Mouse (Mus musculus): ENCODE measurements around the gene R3hdm4. TPM values are rescaled to one million over a fixed set of nuclear protein-coding genes. Genes with fewer than 3 reads are reported as not detected.
A peak's percentile ranks its signal among the peaks of the same experiment; 100 is the strongest.

Gene R3hdm4
- polyA plus RNA-seq, 1 experiment from 2014 or later: 170 TPM

DNA sequence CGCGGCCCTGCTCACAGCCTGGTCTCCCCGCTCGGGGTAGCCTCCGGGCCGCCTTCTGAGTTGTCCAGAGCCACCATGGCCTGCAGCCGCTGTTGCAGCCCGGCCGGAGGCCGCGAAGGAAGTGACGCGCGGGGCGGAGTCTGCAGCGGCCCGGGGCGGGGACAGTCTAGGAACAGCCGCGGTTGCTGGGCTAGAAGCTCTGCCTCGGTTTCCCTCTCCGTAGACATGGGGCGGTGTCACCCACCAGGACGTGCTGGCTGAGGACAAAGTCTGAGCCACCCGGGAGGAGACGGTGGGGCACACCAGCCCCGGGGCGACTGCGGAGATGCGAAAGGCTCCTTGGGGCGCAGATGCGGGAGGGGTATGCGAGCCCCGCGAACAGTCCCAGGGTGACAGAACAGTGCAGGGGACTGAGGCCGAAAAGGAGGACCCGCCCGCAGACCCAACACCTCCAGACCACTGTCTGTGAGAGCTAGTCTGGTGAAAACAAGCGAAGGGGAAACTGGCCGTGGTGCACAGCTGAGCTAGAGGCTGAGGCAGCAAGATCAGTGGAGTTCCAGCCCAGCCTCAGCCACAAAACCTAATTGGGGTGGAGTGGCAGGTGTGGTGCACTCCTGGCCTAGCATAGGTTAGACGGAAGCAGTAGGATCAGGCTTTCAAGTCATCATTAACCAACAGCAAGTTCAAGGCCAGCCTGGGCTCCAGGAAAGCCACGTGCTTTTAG is 4.0 kb downstream of the R3hdm4 start, which contains the start of gene Kiss1r:
Gene Kiss1r, plus strand, starts transcription at position 164 of the 724 bp plus-strand sequence.
- peak within 1 kb of the TSS; percentile 82 for H3K27ac ChIP-seq (ENCODE audit: low read length)
- H3K4me3 ChIP-seq (ENCODE audit: low read length): peak within 1 kb of the TSS; percentile 83
- H3K9me3 ChIP-seq (ENCODE audit: low read length): no peaks in the 10 kb centered on the region
- H3K4me1 ChIP-seq (ENCODE audit: insufficient read depth, low read length): peaks cover 54% of the 10 kb centered on the region
- H3K4me2 ChIP-seq (replicated peaks; ENCODE audit: low read depth, low read length): peak within 1 kb of the TSS; percentile 96
- H3K9ac ChIP-seq (replicated peaks; ENCODE audit: low read length): peak within 1 kb of the TSS; percentile 97
- peaks cover 47% of the 10 kb centered on the region for H3K27me3 ChIP-seq (ENCODE audit: insufficient read depth, low read length)
- 2% methylated on average over 42 of the region's 42 CpGs for WGBS
- H3K36me3 ChIP-seq (ENCODE audit: insufficient read depth, low read length): peaks cover 8% of the 10 kb centered on the region; the same call in 1 of the 2 replicates
- ATAC-seq (ENCODE audit: low FRiP score, low TSS enrichment): peak; percentile 81

GRCm38 (mm10) chr10:79916081-79916480 is 4.9 kb downstream of the R3hdm4 start:
- no peak for ATAC-seq (ENCODE audit: low FRiP score, low TSS enrichment)
- peaks cover 47% of the 10 kb centered on the region for H3K4me1 ChIP-seq (ENCODE audit: insufficient read depth, low read length)
- peaks cover 15% of the 10 kb centered on the region for H3K36me3 ChIP-seq (ENCODE audit: insufficient read depth, low read length)
- H3K9me3 ChIP-seq (ENCODE audit: low read length): no peaks in the 10 kb centered on the region
- H3K4me2 ChIP-seq (replicated peaks; ENCODE audit: low read depth, low read length): peak overlapping the region; percentile 96
- peak overlapping the region; percentile 40 for H3K27ac ChIP-seq (ENCODE audit: low read length)
- H3K27me3 ChIP-seq (ENCODE audit: insufficient read depth, low read length): peaks cover 38% of the 10 kb centered on the region
- H3K9ac ChIP-seq (replicated peaks; ENCODE audit: low read length): peak overlapping the region; percentile 97
- H3K4me3 ChIP-seq (ENCODE audit: low read length): peak overlapping the region; percentile 83
- WGBS: 3% methylated on average over 8 of the region's 8 CpGs

DNA sequence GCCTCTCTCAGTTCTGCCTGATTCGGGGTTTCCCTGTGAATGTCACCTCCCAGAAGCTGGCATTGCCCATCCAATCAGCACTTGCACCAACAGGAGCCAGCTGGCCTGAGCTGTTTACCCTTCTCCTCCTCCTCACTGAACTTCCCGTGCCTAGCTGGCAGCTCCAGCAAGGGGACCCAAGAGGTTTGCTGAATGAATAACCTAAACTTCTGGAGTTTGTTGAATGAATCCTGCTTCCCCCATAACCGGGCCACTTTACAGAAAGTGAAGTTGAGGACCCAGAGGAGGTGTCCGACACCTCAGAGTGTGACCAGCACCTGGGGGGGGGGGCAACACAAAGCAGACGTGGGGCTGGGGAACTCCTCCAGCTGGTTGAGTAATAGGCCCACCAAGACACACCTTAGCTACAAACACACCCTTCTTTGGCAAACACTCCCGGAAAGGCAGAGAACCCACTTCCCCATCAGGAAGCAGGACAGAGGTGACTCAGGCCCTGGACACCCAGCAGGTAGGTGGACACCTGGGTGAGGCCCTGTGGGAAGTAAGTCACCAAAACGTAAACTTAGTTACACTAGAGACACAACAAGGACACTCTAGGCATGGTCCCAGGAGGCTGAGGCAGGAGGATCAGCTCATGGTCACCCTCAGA is 5.9 kb downstream of the R3hdm4 start:
- peak overlapping the region; percentile 96; the same call in 1 of the 2 replicates for H3K4me2 ChIP-seq (replicated peaks; ENCODE audit: low read depth, low read length)
- WGBS: 66% methylated on average over 7 of the region's 7 CpGs
- ATAC-seq (ENCODE audit: low FRiP score, low TSS enrichment): no peak
- H3K9me3 ChIP-seq (ENCODE audit: low read length): no peaks in the 10 kb centered on the region
- no peak overlapping the region; the same call in 1 of the 2 replicates for H3K4me3 ChIP-seq (ENCODE audit: low read length)
- peaks cover 28% of the 10 kb centered on the region for H3K27me3 ChIP-seq (ENCODE audit: insufficient read depth, low read length)
- H3K27ac ChIP-seq (ENCODE audit: low read length): peak overlapping the region; percentile 2; the same call in 1 of the 2 replicates
- peak overlapping the region; percentile 47 for H3K9ac ChIP-seq (replicated peaks; ENCODE audit: low read length)
- H3K4me1 ChIP-seq (ENCODE audit: insufficient read depth, low read length): peaks cover 37% of the 10 kb centered on the region
- H3K36me3 ChIP-seq (ENCODE audit: insufficient read depth, low read length): peaks cover 21% of the 10 kb centered on the region

DNA sequence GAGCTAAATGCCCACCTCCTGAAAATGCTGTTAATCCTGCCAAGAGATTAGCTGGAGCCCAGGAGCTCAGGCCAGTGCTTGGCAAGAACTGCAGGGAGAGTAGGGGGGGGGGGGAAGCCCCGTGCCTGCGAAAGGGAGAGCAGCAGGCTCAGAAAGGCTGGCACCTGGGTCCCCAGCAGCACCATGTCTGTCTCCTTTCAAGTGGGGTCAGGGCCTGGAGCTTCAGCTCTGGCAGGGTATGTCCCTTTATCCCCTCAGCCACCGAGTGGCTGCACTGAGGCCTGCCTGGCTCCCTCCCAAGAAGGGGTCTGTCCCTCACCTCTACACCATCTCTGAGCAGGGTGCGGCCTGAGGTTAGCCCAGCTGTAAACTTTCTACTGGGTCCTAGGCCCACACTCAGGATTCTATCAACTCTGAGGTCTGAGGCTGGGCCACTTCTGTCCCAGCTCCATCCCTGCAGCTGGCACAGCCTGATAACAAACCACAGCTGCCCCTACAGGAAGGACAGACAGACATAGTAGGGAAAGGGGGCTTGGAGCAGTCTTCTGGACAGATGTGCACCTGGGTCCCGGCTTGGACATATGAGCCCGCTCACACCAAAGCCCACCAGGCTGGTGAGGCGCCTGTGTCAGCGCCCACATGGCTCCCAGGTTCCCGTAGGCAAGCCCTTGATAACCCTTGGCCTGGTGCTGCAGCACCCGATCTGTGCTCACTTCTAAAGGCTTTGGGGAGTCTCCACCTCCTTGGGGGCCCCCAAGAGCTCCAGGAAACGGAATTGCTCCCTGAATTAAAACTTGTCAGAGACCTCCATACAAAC is 6.7 kb downstream of the R3hdm4 start:
- peak overlapping the region; percentile 2; the same call in 1 of the 2 replicates for H3K27ac ChIP-seq (ENCODE audit: low read length)
- H3K9ac ChIP-seq (replicated peaks; ENCODE audit: low read length): peak overlapping the region; percentile 47
- H3K4me1 ChIP-seq (ENCODE audit: insufficient read depth, low read length): peaks cover 31% of the 10 kb centered on the region
- no peaks in the 10 kb centered on the region for H3K9me3 ChIP-seq (ENCODE audit: low read length)
- WGBS: 72% methylated on average over 11 of the region's 11 CpGs
- peaks cover 21% of the 10 kb centered on the region for H3K36me3 ChIP-seq (ENCODE audit: insufficient read depth, low read length)
- H3K4me3 ChIP-seq (ENCODE audit: low read length): no peak overlapping the region
- H3K4me2 ChIP-seq (replicated peaks; ENCODE audit: low read depth, low read length): no peak overlapping the region
- no peak for ATAC-seq (ENCODE audit: low FRiP score, low TSS enrichment)
- H3K27me3 ChIP-seq (ENCODE audit: insufficient read depth, low read length): peaks cover 20% of the 10 kb centered on the region

DNA sequence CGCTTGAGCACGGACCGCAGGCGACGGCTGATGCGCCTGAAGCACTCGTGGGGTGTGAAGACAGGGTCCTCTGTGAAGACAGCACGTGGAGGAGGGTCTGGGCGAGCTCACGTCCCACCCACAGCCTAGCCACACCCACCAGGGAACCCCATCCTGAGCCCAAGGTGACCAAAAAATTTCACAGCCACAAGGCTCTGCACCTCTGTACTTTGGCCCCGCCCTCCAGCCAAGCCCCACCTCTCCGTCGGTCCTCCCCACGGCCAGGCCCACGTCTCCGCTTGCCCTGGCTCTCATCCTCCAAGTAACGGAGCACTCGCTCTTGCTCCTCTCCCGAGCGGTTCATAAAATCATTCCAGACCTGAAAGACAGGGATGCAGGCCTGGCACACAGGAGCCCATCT is 8.6 kb downstream of the R3hdm4 start:
- Histone ChIP-seq H3K27me3 (ENCODE audit: insufficient read depth, low read length) (peaks cover 2% of the 10 kb centered on the region; the same call in 1 of the 2 replicates), H3K27ac (ENCODE audit: low read length) (no peak overlapping the region), H3K36me3 (ENCODE audit: insufficient read depth, low read length) (peaks cover 21% of the 10 kb centered on the region), H3K9me3 (ENCODE audit: low read length) (no peaks in the 10 kb centered on the region), H3K9ac (replicated peaks; ENCODE audit: low read length) (no peak overlapping the region), H3K4me3 (ENCODE audit: low read length) (no peak overlapping the region), H3K4me1 (ENCODE audit: insufficient read depth, low read length) (peaks cover 33% of the 10 kb centered on the region), H3K4me2 (replicated peaks; ENCODE audit: low read depth, low read length) (no peak overlapping the region)
- WGBS: 67% methylated on average over 20 of the region's 20 CpGs
- no peak for ATAC-seq (ENCODE audit: low FRiP score, low TSS enrichment)

GRCm38 (mm10) chr10:79910556-79910955 is 10.5 kb downstream of the R3hdm4 start, which contains the start of gene Gm26602:
TSS of gene Gm26602 (plus strand) at chr10:79910856.
- no peak within 1 kb of the TSS for H3K4me2 ChIP-seq (replicated peaks; ENCODE audit: low read depth, low read length)
- ATAC-seq (ENCODE audit: low FRiP score, low TSS enrichment): no peak
- 86% methylated on average over 4 of the region's 4 CpGs for WGBS
- peaks cover 33% of the 10 kb centered on the region for H3K36me3 ChIP-seq (ENCODE audit: insufficient read depth, low read length)
- peaks cover 26% of the 10 kb centered on the region for H3K4me1 ChIP-seq (ENCODE audit: insufficient read depth, low read length)
- no peaks in the 10 kb centered on the region for H3K9me3 ChIP-seq (ENCODE audit: low read length)
- no peak within 1 kb of the TSS for H3K9ac ChIP-seq (replicated peaks; ENCODE audit: low read length)
- no peaks in the 10 kb centered on the region for H3K27me3 ChIP-seq (ENCODE audit: insufficient read depth, low read length)
- no peak within 1 kb of the TSS for H3K4me3 ChIP-seq (ENCODE audit: low read length)
- H3K27ac ChIP-seq (ENCODE audit: low read length): no peak within 1 kb of the TSS

DNA sequence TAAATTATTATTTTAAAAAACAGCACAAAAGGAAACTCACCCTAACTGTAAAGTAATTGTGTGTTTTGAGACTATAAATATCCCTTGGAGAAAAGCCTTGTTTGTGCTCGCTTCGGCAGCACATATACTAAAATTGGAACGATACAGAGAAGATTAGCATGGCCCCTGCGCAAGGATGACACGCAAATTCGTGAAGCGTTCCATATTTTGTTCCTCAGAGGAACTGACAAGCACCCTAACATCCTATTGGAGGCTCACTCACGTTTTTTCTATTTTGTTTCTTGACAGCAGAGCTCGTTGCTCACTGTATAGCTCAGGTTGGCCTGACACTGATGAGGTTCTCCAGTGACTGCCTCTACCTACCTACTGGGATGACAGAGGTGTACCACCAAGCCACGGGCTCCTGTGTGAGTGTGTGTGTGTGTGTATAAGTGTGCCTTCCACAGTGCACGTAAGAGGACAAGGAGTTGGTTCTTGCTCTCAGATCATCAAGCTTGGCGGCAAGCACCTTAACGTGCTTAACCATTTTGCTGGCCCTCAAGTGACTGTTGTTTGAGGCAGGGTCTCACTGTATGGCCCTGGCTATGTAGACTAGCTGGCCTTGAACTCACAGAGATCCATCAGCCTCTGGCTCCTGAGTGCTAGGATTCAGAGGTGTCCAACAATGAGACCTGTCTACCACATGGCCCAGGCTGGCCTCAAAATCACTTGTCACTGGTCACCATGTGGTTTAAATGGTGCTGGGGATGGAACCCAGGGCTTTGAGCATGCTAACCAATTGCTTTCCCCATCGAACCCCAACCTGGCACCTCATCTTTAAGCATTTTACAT is 11.7 kb downstream of the R3hdm4 start:
- 22% methylated on average over 14 of the region's 14 CpGs for WGBS

GRCm38 (mm10) chr10:79908167-79909091 is 12.6 kb downstream of the R3hdm4 start, which contains the start of gene Med16:
TSS of gene Med16 (minus strand) at chr10:79908923.
- Histone ChIP-seq H3K4me3 (ENCODE audit: low read length) (peak within 1 kb of the TSS; percentile 86), H3K9me3 (ENCODE audit: low read length) (no peaks in the 10 kb centered on the region), H3K36me3 (ENCODE audit: insufficient read depth, low read length) (peaks cover 49% of the 10 kb centered on the region), H3K27me3 (ENCODE audit: insufficient read depth, low read length) (no peaks in the 10 kb centered on the region), H3K4me1 (ENCODE audit: insufficient read depth, low read length) (0 out of 2 replicates have a peak, but pooled peaks cover 12% of the 10 kb centered on the region), H3K4me2 (replicated peaks; ENCODE audit: low read depth, low read length) (peak within 1 kb of the TSS; percentile 53), H3K27ac (ENCODE audit: low read length) (peak within 1 kb of the TSS; percentile 98), H3K9ac (replicated peaks; ENCODE audit: low read length) (peak within 1 kb of the TSS; percentile 96)
- peak; percentile 94 for ATAC-seq (ENCODE audit: low FRiP score, low TSS enrichment)
- 2% methylated on average over 52 of the region's 52 CpGs for WGBS

More for the DNA sequence above, 11.7 kb downstream of the R3hdm4 start:
- peak; percentile 60; the same call in 1 of the 2 replicates for ATAC-seq (ENCODE audit: low FRiP score, low TSS enrichment)
- H3K27ac ChIP-seq (ENCODE audit: low read length): peak overlapping the region; percentile 80
- H3K4me2 ChIP-seq (replicated peaks; ENCODE audit: low read depth, low read length): peak overlapping the region; percentile 27
- 0 out of 2 replicates have a peak, but pooled peaks cover 15% of the 10 kb centered on the region for H3K4me1 ChIP-seq (ENCODE audit: insufficient read depth, low read length)
- peak overlapping the region; percentile 86 for H3K4me3 ChIP-seq (ENCODE audit: low read length)
- H3K36me3 ChIP-seq (ENCODE audit: insufficient read depth, low read length): peaks cover 45% of the 10 kb centered on the region
- no peaks in the 10 kb centered on the region for H3K27me3 ChIP-seq (ENCODE audit: insufficient read depth, low read length)
- no peaks in the 10 kb centered on the region for H3K9me3 ChIP-seq (ENCODE audit: low read length)
- 0 out of 2 replicates have a peak overlapping the region, but pooled peaks have one; percentile 32 for H3K9ac ChIP-seq (replicated peaks; ENCODE audit: low read length)
